Mouse (Mus musculus) mesoderm, embryonic 11.5 days (tissue): ENCODE measurements around the gene Srp68.

Experiments
- DNase-seq: peaks from one replicate; pipeline ENCODE4 v3.0.0-alpha.2; 2012; ENCODE audit warnings: low read depth, low spot score

The Srp68 gene

DNA sequence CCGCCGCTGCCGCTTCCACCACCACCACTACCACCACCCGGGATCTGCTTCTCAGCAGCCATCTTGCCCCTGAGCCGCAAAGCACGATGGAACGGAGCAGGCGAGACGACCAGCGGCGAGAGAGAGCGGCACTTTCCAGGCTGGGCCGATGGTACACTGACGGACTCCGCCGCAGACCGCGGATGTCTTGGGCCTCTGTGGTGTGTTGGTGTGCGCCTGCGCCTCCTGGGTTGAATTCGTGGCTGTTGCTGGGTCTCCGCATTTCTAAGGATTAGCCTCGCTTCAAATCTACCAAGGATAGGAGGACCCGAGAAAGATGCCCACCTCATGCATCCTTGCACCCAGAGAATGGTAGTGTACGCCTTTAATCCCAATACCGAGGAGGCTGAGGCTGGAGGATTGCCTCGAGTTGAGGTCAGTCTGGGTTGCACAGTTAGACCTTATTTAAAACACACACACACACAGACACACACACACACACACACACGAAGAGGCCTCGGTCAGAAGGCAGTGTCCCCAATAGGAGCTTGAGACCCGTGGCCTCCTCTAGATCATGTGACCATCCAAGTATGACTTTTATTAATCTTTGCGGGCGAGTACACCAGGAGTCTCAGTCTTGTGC lies at the start of gene Srp68:
Srp68 (minus strand) TSS at position 173 of the 622 bp plus-strand sequence.
- peak; percentile 93 for DNase-seq

GRCm38 (mm10) chr11:116318719-116319659 lies 45.0 kb upstream of the Srp68 start:
- DNase-seq, result peak; percentile 82

DNA sequence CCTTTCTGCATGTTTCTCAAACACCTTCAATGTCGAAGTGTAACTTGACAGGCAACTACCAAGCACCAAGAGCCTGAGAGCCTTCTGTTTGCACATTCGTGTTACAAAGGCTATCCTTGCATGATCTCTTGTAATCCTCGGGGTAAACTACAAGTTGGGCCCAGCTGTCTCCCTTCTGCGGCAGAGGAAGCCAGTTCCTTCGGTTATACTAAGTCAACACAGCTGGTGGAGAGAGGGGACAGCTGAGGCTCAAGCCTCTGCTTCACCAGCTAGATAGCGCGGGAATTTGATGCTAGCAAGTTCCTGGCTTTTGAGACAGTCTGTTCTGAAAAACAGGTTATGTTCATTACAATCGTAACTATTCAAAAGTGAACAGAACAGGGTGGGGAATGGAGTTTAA lies 38.3 kb upstream of the Srp68 start:
- no peak for DNase-seq

DNA sequence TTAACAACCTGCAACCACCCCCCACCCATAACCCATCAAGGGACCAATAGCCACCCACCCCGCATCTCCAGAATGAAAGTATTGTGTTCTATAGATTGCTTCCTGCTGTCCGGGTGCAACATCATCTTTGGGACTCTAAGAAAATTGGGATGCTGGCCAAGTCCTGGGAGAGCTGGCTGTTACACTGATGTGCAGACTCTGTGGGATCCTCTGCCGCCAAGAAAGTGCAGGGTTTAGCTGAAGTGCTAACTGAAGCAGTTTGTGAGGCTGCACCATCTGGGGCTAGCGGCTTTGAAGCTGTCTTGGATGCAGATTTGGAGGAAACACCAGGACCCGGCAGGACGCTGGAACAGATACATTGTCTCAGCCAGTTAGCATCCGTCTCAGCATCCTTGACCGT lies 37.2 kb upstream of the Srp68 start:
- no peak for DNase-seq

GRCm38 (mm10) chr11:116309601-116310000 lies 35.6 kb upstream of the Srp68 start:
- no peak for DNase-seq

DNA sequence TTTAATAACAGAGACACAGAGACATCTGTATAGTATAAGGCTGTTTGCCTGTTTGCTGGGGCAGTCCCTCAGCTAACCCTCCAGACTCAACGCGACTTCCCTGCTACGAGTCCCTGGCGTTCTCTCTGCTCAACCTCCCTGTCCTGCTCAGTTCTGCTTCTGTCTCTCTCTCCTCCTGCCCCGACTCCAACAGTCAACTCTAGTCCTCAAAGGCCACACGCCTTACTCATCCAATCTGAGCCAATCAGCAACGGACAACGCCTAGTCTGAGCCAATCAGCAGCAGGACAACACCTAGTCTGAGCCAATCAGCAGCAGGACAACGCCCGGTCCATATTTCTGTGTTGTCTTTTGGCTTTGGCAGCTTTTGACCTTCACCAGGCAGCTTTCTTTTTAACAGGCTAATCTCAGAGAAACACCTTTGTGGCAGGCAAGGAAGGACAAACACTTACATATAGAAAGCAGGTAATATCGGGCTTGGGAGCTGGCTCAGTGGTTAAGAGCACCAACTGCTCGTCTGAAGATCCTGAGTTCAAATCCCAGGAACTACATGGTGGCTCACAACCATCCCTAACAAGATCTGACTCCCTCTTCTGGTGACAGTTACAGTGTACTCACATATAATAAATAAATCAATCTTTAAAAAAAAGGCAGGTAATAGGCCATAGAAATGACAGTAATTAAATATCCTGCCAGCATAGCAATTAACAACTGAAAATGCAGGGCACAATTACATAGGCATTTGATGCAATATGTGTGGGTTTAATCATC lies 33.9 kb upstream of the Srp68 start:
- DNase-seq, result no peak

DNA sequence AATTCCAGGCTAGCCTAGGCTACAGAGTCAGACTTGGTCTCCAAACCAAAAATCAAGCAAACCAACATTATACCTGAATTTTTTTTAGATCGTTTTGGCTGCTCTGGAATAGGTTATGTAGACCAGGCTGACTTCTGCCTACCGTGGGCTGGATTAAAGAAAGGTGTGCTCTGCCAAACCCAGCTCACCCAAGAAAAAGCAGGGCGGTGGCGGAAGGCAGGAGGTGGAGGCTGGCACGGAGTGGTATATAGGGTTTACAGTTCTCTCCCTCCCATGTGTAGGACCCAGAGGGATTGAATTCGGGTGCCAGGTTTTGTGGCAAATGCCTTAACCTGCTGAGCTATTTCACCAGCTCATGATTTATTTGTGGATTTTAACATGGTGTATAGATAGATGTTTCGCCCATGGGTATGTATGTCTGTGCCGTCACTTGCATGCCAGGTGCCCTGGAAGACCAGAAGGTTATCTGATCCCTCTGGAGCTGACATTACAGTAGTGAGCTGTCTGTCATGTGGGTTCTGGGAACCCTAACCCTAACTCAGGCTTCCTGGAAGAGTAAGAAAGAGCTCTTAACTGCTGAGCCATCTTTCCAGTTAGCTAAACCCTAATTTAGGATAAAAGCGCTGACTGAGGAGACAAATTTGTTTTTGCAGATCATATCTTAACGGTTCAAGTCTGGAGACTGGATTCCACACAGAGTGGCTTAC lies 33.2 kb upstream of the Srp68 start, which contains the start of gene Exoc7:
Exoc7 (minus strand) TSS at position 215 of the 707 bp plus-strand sequence.
- DNase-seq, result no peak

DNA sequence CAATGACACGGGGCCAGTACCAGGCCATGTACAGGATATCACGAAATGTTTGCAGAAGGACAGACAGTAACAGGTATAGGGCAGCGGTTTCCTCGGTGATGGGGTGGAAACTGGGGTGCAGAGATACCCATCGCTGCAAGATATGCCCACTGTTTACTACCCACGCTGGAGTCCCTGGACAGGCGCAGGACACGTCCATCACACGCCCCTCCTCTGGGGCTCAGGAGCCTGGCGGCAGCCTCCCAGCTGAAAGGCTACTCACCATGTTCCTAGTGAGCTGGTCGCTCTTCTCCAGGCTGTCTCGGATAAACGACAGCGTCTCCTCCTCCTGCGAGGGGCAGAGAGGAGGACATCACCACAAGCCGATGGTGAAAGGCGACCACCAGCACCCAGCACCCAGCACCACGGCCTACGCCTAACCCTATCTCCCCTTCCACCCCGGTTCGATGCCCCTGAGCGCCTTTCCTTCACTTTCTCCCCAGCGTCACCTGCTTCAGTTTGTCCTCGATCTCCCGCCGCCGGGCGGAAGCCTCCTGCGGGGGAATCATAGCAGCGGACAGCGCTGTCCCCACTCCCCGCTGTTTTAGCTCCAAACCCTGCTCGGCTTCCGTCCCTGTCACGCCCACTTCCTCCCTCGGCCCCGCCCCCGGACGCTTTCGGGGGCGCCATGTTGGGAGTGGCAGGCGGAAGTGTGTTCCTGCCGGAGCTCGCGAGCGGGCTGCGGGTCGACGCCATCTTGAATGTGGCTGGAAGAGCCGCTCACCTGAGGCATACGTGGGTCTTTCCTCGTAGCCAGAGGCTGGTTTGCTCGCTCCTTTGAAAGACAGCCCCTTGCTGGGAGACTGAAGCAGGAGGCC lies 32.3 kb upstream of the Srp68 start:
- DNase-seq, result peak; percentile 95

DNA sequence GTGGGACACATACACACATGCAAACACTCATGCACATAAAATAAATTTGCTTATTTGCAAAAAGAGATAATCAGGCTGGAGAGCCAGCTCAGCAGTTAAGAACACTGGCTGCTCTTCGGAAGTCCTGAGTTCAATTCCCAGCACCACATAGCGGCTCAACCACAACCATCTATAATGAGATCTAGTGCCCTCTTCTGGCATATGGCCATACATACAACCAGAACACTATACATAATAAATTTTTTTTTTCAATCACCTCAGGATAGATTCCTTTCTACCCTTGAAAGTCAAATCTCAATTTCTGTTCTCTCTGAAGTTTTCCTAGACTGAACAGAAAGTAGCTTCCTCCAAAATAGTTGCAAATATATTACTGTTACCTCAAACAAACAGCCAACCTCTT lies 31.4 kb upstream of the Srp68 start:
- no peak for DNase-seq

- DNase-seq, result no peak
Measured at GRCm38 (mm10) chr11:116298621-116299020, 24.6 kb upstream of the Srp68 start.

- no peak for DNase-seq
Measured at GRCm38 (mm10) chr11:116298221-116298620, 24.2 kb upstream of the Srp68 start.

- DNase-seq, result no peak
Measured at GRCm38 (mm10) chr11:116297017-116297416, 23.0 kb upstream of the Srp68 start.

GRCm38 (mm10) chr11:116296191-116296734 lies 22.2 kb upstream of the Srp68 start:
- no peak for DNase-seq

DNA sequence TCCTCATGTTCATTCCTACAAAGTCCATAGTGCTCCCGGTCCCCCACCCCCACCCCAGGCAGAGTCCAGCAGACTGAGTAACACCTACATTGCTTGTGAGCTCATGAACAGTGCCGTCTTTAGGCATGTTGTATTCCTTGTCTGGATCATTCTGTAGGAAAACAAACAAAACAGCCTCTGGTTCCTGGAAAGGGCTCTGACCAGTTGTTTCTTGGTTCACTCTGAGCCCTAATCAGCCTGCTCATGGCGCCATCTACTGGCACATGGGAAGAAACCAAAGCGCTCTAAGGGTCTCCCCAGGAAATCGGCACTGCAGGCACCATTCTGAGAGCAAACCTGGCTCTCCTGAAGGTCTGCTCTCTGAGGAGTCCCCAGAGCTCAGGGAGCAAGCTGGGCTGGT lies 20.3 kb upstream of the Srp68 start:
- peak; percentile 77 for DNase-seq

DNA sequence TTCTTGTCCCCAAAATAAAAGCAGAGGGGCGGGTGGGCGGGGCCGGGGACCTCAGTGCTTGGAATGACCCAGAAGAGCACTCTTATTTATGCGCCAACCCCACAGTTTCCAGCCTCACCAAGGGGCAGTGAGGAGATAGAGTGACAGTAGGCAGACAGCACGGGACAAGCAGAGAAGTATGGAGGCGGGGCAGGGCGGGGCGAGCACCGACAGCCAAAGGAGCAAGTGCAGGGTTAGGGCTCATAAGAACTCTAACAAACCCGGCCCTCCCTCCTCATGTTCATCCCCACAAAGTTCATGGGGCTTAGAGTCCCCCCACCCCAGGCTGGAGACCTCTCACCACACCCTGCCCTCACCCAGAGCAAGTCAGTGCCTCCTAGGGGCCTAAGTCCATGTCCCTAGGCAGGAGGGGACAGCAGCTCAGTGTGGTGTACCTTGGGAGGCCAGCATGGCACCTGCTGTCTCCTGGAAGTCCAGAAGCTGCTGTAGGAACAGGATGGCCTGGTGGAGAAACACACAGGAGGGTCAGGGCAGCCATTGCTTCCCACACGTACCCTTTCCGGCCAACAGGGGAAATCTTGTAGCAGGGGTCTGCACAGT lies 19.6 kb upstream of the Srp68 start:
- DNase-seq, result no peak

DNA sequence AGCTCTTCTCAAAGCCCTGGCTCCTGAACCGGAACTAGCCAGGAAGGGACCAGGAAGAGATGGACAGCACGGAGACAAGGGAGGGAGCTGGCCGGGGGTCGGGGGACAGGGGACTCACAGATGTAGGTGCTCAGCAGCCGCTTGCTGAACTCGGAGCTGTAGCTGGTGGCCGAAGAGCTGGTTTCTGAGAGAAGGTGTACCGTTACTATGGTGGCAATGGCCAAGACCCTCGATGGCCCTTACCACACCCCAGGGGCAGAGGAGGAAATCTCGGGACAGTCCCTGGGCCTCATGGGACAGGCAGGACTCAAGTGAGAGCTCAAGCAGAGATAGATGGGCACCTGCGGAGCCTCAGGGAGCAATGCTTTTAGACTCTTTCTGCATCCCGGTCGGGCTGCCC lies 18.4 kb upstream of the Srp68 start:
- no peak for DNase-seq

GRCm38 (mm10) chr11:116290556-116290955 lies 16.5 kb upstream of the Srp68 start:
- DNase-seq, result no peak

GRCm38 (mm10) chr11:116287351-116287750 lies 13.3 kb upstream of the Srp68 start:
- DNase-seq, result no peak

DNA sequence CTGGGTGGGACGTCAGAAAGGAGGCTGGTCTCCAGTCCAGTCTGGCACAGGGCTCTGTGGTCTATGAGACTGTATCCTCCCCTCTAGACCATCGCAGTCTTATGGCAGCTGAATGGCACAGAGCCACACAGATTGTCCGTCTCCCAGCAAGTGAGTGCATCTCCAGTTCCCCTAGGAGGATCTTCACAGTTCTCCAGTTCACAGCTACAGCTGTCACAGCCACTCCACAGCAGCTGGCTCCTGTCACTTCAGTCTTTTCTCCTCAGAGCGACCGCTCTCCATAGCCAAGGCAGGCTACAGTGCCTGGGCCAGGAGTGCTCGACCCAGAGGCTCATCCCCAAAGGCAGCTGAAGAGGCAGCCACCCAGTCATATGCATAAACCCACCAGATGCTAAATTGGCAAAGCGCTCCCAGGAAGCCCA lies 11.8 kb upstream of the Srp68 start:
- DNase-seq, result no peak

GRCm38 (mm10) chr11:116283982-116284381 lies 10.0 kb upstream of the Srp68 start:
- no peak for DNase-seq
